Mouse (Mus musculus) liver, embryonic 13.5 days (tissue): ENCODE data around the gene Ctnna3. TPM values are rescaled to one million over a fixed set of nuclear protein-coding genes. Genes with fewer than 3 reads are reported as not detected.

Source experiments
- ATAC-seq: fragments of 200-750 bp; cut with Nextera tagmentation; 2 replicates; pipeline ENCODE4 v1.8.0; 2017; ENCODE audit warnings: low read depth, mild to moderate bottlenecking, moderate number of reproducible peaks, moderate library complexity
- DNase-seq: peaks from one replicate; pipeline ENCODE4 v3.0.0; 2022
- H3K27ac ChIP-seq: fragments of 300-500 bp; sonication (generic); 2 replicates; pipeline ENCODE4 v1.5.1; 2015; ENCODE audit warnings: moderate library complexity, mild to moderate bottlenecking, inconsistent platforms
- H3K27me3 ChIP-seq: fragments of 300-500 bp; sonication (generic); 2 replicates; pipeline ENCODE4 v1.6.1; 2015; ENCODE audit warnings: mild to moderate bottlenecking, inconsistent platforms
- H3K36me3 ChIP-seq: fragments of 300-500 bp; sonication (generic); 2 replicates; pipeline ENCODE4 v1.6.1; 2015; ENCODE audit warnings: mild to moderate bottlenecking, inconsistent platforms
- H3K4me1 ChIP-seq: fragments of 300-500 bp; sonication (generic); replicated peaks from 2 replicates; pipeline ENCODE4 v1.6.1; 2015; ENCODE audit warnings: inconsistent platforms
- H3K4me2 ChIP-seq: fragments of 300-500 bp; sonication (generic); 2 replicates; pipeline ENCODE4 v1.6.1; 2015; ENCODE audit warnings: inconsistent platforms, mild to moderate bottlenecking, moderate library complexity
- H3K4me3 ChIP-seq: fragments of 300-500 bp; sonication (generic); replicated peaks from 2 replicates; pipeline ENCODE4 v1.5.1; 2015; ENCODE audit warnings: mild to moderate bottlenecking, inconsistent platforms
- H3K9ac ChIP-seq: fragments of 300-500 bp; sonication (generic); 2 replicates; pipeline ENCODE4 v1.6.1; 2015; ENCODE audit warnings: mild to moderate bottlenecking, inconsistent platforms
- H3K9me3 ChIP-seq: fragments of 300-500 bp; sonication (generic); replicated peaks from 2 replicates; pipeline ENCODE4 v1.6.1; 2016; ENCODE audit warnings: inconsistent platforms
- WGBS: fragments of 180-500 bp; shearing (Covaris S2); methylation state at CpG from one replicate; pipeline ENCODE4 v1.1.7; 2015; ENCODE audit not compliant: insufficient replicate concordance; 5-methylcytosine and 5-hydroxymethylcytosine counted together
- polyA plus RNA-seq: library from polyadenylated mRNA; unstranded; fragments of >200 nt; fragmentation: Nextera tagmentation; extraction: Ambion mirVana; gene quantifications from 2 replicates; pipeline ENCODE4 v1.2.1, GENCODE M21; 2015

Ctnna3 gene
- polyA plus RNA-seq, 1 experiment from 2014 or later, result 0.05 TPM

GRCm38 (mm10) chr10:63455110-63455878 is 25.4 kb downstream of the Ctnna3 start:
- Histone ChIP-seq H3K36me3 (no peaks in the 10 kb centered on the region), H3K4me1 (no peaks in the 10 kb centered on the region), H3K4me3 (no peak overlapping the region), H3K27ac (no peak overlapping the region), H3K4me2 (no peak overlapping the region), H3K9ac (no peak overlapping the region), H3K9me3 (no peaks in the 10 kb centered on the region), H3K27me3 (no peaks in the 10 kb centered on the region)
- no peak for DNase-seq
- ATAC-seq, result no peak
- WGBS, result 49% methylated on average over 8 of the region's 8 CpGs

GRCm38 (mm10) chr10:63457292-63458128 is 27.6 kb downstream of the Ctnna3 start:
- no peak for ATAC-seq
- Histone ChIP-seq H3K4me2 (peak overlapping the region; percentile 16; the same call in 1 of the 2 replicates), H3K9ac (no peak overlapping the region), H3K9me3 (no peaks in the 10 kb centered on the region), H3K27ac (no peak overlapping the region), H3K36me3 (no peaks in the 10 kb centered on the region), H3K27me3 (no peaks in the 10 kb centered on the region), H3K4me3 (no peak overlapping the region), H3K4me1 (no peaks in the 10 kb centered on the region)
- WGBS, result 54% methylated on average over 17 of the region's 17 CpGs
- no peak for DNase-seq

GRCm38 (mm10) chr10:63460935-63461334 is 31.0 kb downstream of the Ctnna3 start:
- H3K9me3 ChIP-seq, result no peaks in the 10 kb centered on the region
- 56% methylated on average over 5 of the region's 5 CpGs for WGBS
- no peaks in the 10 kb centered on the region for H3K36me3 ChIP-seq
- no peak overlapping the region for H3K4me3 ChIP-seq
- no peaks in the 10 kb centered on the region for H3K4me1 ChIP-seq
- no peak for DNase-seq
- H3K4me2 ChIP-seq, result no peak overlapping the region
- no peak for ATAC-seq
- no peaks in the 10 kb centered on the region for H3K27me3 ChIP-seq
- H3K27ac ChIP-seq, result no peak overlapping the region
- no peak overlapping the region for H3K9ac ChIP-seq

GRCm38 (mm10) chr10:63472473-63472872 is 42.6 kb downstream of the Ctnna3 start:
- no peaks in the 10 kb centered on the region for H3K9me3 ChIP-seq
- DNase-seq, result no peak
- H3K27ac ChIP-seq, result no peak overlapping the region
- ATAC-seq, result no peak
- no peaks in the 10 kb centered on the region for H3K27me3 ChIP-seq
- H3K9ac ChIP-seq, result no peak overlapping the region
- H3K4me1 ChIP-seq, result no peaks in the 10 kb centered on the region
- no peak overlapping the region for H3K4me2 ChIP-seq
- H3K4me3 ChIP-seq, result no peak overlapping the region
- WGBS, result 58% methylated on average over 6 of the region's 6 CpGs
- H3K36me3 ChIP-seq, result no peaks in the 10 kb centered on the region

- H3K36me3 ChIP-seq, result no peaks in the 10 kb centered on the region
- H3K27ac ChIP-seq, result no peak overlapping the region
- H3K27me3 ChIP-seq, result no peaks in the 10 kb centered on the region
- H3K9ac ChIP-seq, result no peak overlapping the region
- WGBS, result 42% methylated on average over 10 of the region's 10 CpGs
- ATAC-seq (0 out of 2 replicates have a peak, but pooled peaks have one; percentile 36), DNase-seq (no peak)
- H3K9me3 ChIP-seq, result no peaks in the 10 kb centered on the region
- no peaks in the 10 kb centered on the region for H3K4me1 ChIP-seq
- no peak overlapping the region for H3K4me3 ChIP-seq
- no peak overlapping the region for H3K4me2 ChIP-seq
These were observed 46.3 kb downstream of the Ctnna3 start for GRCm38 (mm10) chr10:63476167-63476647.

- Histone ChIP-seq H3K36me3 (no peaks in the 10 kb centered on the region), H3K4me2 (no peak overlapping the region), H3K9me3 (no peaks in the 10 kb centered on the region), H3K27ac (no peak overlapping the region), H3K27me3 (no peaks in the 10 kb centered on the region), H3K9ac (no peak overlapping the region), H3K4me3 (no peak overlapping the region), H3K4me1 (no peaks in the 10 kb centered on the region)
- ATAC-seq, result no peak
- 25% methylated on average over 2 of the region's 2 CpGs for WGBS
- no peak for DNase-seq
These were observed 49.0 kb downstream of the Ctnna3 start for GRCm38 (mm10) chr10:63478946-63479345.

GRCm38 (mm10) chr10:63480066-63480465 is 50.2 kb downstream of the Ctnna3 start:
- Histone ChIP-seq H3K9me3 (no peaks in the 10 kb centered on the region), H3K4me1 (no peaks in the 10 kb centered on the region), H3K27ac (no peak overlapping the region), H3K27me3 (no peaks in the 10 kb centered on the region), H3K9ac (no peak overlapping the region), H3K4me3 (no peak overlapping the region), H3K4me2 (no peak overlapping the region), H3K36me3 (no peaks in the 10 kb centered on the region)
- DNase-seq (no peak), ATAC-seq (no peak)
- WGBS, result 47% methylated on average over 5 of the region's 5 CpGs

- no peaks in the 10 kb centered on the region for H3K27me3 ChIP-seq
- DNase-seq (no peak), ATAC-seq (no peak)
- no peaks in the 10 kb centered on the region for H3K9me3 ChIP-seq
- no peak overlapping the region for H3K9ac ChIP-seq
- no peak overlapping the region for H3K4me2 ChIP-seq
- H3K36me3 ChIP-seq, result no peaks in the 10 kb centered on the region
- H3K27ac ChIP-seq, result no peak overlapping the region
- no peaks in the 10 kb centered on the region for H3K4me1 ChIP-seq
- 70% methylated on average over 7 of the region's 7 CpGs for WGBS
- no peak overlapping the region for H3K4me3 ChIP-seq
These were observed 58.4 kb downstream of the Ctnna3 start for GRCm38 (mm10) chr10:63488346-63488745.

GRCm38 (mm10) chr10:63523956-63524355 is 94.1 kb downstream of the Ctnna3 start:
- Histone ChIP-seq H3K4me2 (no peak overlapping the region), H3K36me3 (no peaks in the 10 kb centered on the region), H3K27me3 (no peaks in the 10 kb centered on the region), H3K9ac (no peak overlapping the region), H3K4me1 (no peaks in the 10 kb centered on the region), H3K4me3 (no peak overlapping the region), H3K9me3 (no peaks in the 10 kb centered on the region), H3K27ac (no peak overlapping the region)
- 57% methylated on average over 3 of the region's 3 CpGs for WGBS
- ATAC-seq (no peak), DNase-seq (no peak)

GRCm38 (mm10) chr10:63526027-63526426 is 96.1 kb downstream of the Ctnna3 start:
- H3K4me3 ChIP-seq, result no peak overlapping the region
- DNase-seq (no peak), ATAC-seq (no peak)
- whole genome bisulfite sequencing, result 67% methylated on average over 4 of the region's 4 CpGs
- no peaks in the 10 kb centered on the region for H3K9me3 ChIP-seq
- H3K27me3 ChIP-seq, result no peaks in the 10 kb centered on the region
- H3K27ac ChIP-seq, result no peak overlapping the region
- H3K9ac ChIP-seq, result no peak overlapping the region
- H3K4me2 ChIP-seq, result no peak overlapping the region
- H3K36me3 ChIP-seq, result no peaks in the 10 kb centered on the region
- no peaks in the 10 kb centered on the region for H3K4me1 ChIP-seq

- ATAC-seq, result no peak
These were observed 102.5 kb downstream of the Ctnna3 start for GRCm38 (mm10) chr10:63532381-63532780.

More at GRCm38 (mm10) chr10:63532381-63532780, 102.5 kb downstream of the Ctnna3 start:
- no peak for DNase-seq
- no peak overlapping the region for H3K4me3 ChIP-seq
- H3K27me3 ChIP-seq, result no peaks in the 10 kb centered on the region
- H3K27ac ChIP-seq, result no peak overlapping the region
- H3K36me3 ChIP-seq, result no peaks in the 10 kb centered on the region
- H3K9ac ChIP-seq, result no peak overlapping the region
- no peak overlapping the region for H3K4me2 ChIP-seq
- H3K9me3 ChIP-seq, result no peaks in the 10 kb centered on the region
- WGBS, result 63% methylated on average over 8 of the region's 8 CpGs
- no peaks in the 10 kb centered on the region for H3K4me1 ChIP-seq
